Mouse (Mus musculus) stomach, postnatal 0 days (tissue): ENCODE measurements around the gene Tmc4. TPM values are rescaled to one million over a fixed set of nuclear protein-coding genes. Genes with fewer than 3 reads are reported as not detected.

ENCODE experiments used
- ATAC-seq: fragments of 200-750 bp; cut with Nextera tagmentation; 2 replicates; pipeline ENCODE4 v1.8.0; 2017; ENCODE audit not compliant: low FRiP score, low TSS enrichment
- DNase-seq: peaks from one replicate; pipeline ENCODE4 v3.0.0-alpha.2; 2016; ENCODE audit warnings: low spot score
- H3K27ac ChIP-seq: fragments of 300-500 bp; sonication (generic); replicated peaks from 2 replicates; pipeline ENCODE4 v1.5.1; 2014; ENCODE audit warnings: mild to moderate bottlenecking, control low read depth
- H3K27me3 ChIP-seq: fragments of 300-500 bp; sonication (generic); 2 replicates; pipeline ENCODE4 v1.6.1; 2014; ENCODE audit warnings: low read length; ENCODE audit not compliant: control insufficient read depth, insufficient read depth
- H3K36me3 ChIP-seq: fragments of 300-500 bp; sonication (generic); 2 replicates; pipeline ENCODE4 v1.6.1; 2014; ENCODE audit warnings: low read length, mixed read lengths; ENCODE audit not compliant: control insufficient read depth, insufficient read depth
- H3K4me1 ChIP-seq: fragments of 300-500 bp; sonication (generic); replicated peaks from 2 replicates; pipeline ENCODE4 v1.6.1; 2014; ENCODE audit warnings: antibody characterized with exemption; ENCODE audit not compliant: control insufficient read depth, insufficient read depth
- H3K4me2 ChIP-seq: fragments of 300-500 bp; sonication (generic); replicated peaks from 2 replicates; pipeline ENCODE4 v1.6.1; 2014; ENCODE audit warnings: low read depth, mild to moderate bottlenecking, control low read depth, moderate library complexity
- H3K4me3 ChIP-seq: fragments of 300-500 bp; sonication (generic); 2 replicates; pipeline ENCODE4 v1.5.1; 2014; ENCODE audit warnings: low read depth, low read length, control low read depth
- H3K9ac ChIP-seq: fragments of 300-500 bp; sonication (generic); 2 replicates; pipeline ENCODE4 v1.6.1; 2014; ENCODE audit warnings: mild to moderate bottlenecking, low read length, control low read depth, mixed read lengths
- H3K9me3 ChIP-seq: fragments of 300-500 bp; sonication (generic); 2 replicates; pipeline ENCODE4 v1.6.1; 2016; ENCODE audit warnings: low read length; ENCODE audit not compliant: control insufficient read depth
- CTCF ChIP-seq: IDR thresholded peaks from 2 replicates; pipeline ENCODE4 v1.5.1; 2016; ENCODE audit warnings: antibody characterized with exemption, low read depth, mild to moderate bottlenecking, moderate library complexity
- EP300 ChIP-seq: optimal IDR thresholded peaks from 2 replicates; pipeline ENCODE3; 2016; ENCODE audit warnings: antibody characterized with exemption
- WGBS: fragments of 180-500 bp; shearing (Covaris S2); extraction: QIAGEN DNeasy Blood & Tissue Kit; methylation state at CpG from one replicate; pipeline ENCODE4 v1.1.7; 2014; 5-methylcytosine and 5-hydroxymethylcytosine counted together
- microRNA-seq: library from miRNA; unstranded; fragments of <30 nt; microRNA quantifications from one replicate; pipeline ENCODE4, GENCODE M21; 2016
- polyA plus RNA-seq: library from polyadenylated mRNA; unstranded; fragments of >200 nt; fragmentation: Nextera tagmentation; extraction: Ambion mirVana; gene quantifications from 2 replicates; pipeline ENCODE4 v1.2.1, GENCODE M21; 2015

Tmc4 gene
- polyA plus RNA-seq, 1 experiment from 2014 or later = 70.1 TPM

DNA sequence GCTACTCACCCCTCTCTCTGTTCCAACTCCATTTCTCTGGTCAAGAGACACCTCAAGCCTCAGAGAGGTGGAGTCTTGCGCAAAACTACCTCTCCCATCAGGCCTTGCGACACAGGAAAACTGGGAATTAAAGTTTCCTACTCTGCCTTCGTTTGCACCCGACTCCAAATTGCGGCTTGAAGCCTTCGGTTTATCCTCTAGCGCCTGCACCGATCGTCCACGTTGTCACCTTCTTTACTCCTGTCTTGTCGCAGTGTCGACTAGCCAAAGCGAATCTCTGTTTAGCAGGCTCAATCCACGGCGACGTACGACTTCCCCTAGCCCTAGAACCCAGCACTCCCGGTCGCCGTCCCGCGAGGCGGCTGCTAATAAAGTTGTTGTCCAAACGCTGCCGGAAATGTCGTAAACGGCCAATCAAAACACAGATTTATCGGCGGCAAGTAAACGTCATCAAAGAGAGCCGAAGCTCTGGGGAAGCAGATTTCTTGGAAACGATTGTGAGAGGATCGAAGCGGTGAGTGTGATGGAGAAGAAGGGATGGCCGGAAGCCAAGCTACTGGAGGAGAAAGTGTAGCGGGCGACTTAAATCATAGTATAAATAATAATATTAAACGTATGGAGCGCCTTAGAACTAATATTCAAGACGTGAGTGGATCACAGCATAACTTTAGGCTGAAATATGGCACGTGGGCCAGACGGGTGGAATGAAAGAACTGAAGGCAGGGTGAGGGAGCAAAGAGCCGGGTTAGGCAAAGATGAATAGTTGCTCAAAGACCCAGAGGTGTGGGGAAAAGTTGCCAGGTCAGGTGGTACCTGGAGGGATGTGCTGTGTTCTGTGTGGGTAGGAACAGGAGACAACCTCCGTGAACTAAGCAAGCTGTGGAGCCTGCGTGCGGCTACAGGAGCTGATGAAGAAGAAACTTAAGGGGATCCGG, 47.5 kb downstream of the Tmc4 start, which contains the start of the genes Tfpt and Prpf31:
Gene Tfpt, minus strand, starts transcription at position 387 of the 935 bp plus-strand sequence.
Gene Prpf31, plus strand, starts transcription at position 443 of the 935 bp plus-strand sequence.
- 1% methylated on average over 47 of the region's 47 CpGs for WGBS
- peak within 1 kb of the TSS; percentile 66 for H3K9ac ChIP-seq
- H3K27me3 ChIP-seq = no peaks in the 10 kb centered on the region
- peak within 1 kb of the TSS; percentile 92 for H3K4me2 ChIP-seq
- no peak for TF ChIP-seq EP300
- no peak for TF ChIP-seq CTCF
- peak within 1 kb of the TSS; percentile 56 for H3K4me3 ChIP-seq
- ATAC-seq (peak; percentile 91), DNase-seq (peak; percentile 91)
- H3K9me3 ChIP-seq = no peaks in the 10 kb centered on the region
- peaks cover 2% of the 10 kb centered on the region; the same call in 1 of the 2 replicates for H3K36me3 ChIP-seq
- peak within 1 kb of the TSS; percentile 91 for H3K27ac ChIP-seq
- peaks cover 8% of the 10 kb centered on the region for H3K4me1 ChIP-seq

DNA sequence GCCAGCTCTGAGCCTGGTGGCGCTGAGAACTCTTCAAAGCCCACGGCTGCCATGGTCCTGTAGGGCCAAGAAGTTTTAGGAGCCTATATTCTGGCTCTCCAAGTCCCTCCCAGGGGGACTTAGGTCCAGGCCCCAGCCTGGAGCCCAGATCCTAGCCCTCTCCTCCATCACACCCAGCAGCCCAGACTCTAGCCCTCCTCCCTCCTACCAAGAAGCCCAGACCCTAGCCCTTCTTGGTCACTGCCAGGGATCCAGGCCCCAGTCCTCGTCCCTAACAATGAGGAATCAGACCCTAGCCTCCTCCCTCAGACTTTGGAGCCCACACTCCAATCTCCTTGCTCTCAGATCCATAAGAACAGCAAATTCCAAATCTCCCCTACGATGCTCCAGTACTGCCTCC, 48.3 kb downstream of the Tmc4 start:
- 28% methylated on average over 4 of the region's 4 CpGs for WGBS
- no peaks in the 10 kb centered on the region for H3K27me3 ChIP-seq
- H3K9ac ChIP-seq = peak overlapping the region; percentile 66
- ATAC-seq (0 out of 2 replicates have a peak, but pooled peaks have one; percentile 16), DNase-seq (no peak)
- peak overlapping the region; percentile 56 for H3K4me3 ChIP-seq
- no peaks in the 10 kb centered on the region for H3K9me3 ChIP-seq
- peaks cover 9% of the 10 kb centered on the region for H3K36me3 ChIP-seq
- H3K4me1 ChIP-seq = peaks cover 8% of the 10 kb centered on the region
- TF ChIP-seq EP300 = no peak
- TF ChIP-seq CTCF = no peak
- peak overlapping the region; percentile 92 for H3K4me2 ChIP-seq
- H3K27ac ChIP-seq = no peak overlapping the region; the same call in 1 of the 2 replicates

DNA sequence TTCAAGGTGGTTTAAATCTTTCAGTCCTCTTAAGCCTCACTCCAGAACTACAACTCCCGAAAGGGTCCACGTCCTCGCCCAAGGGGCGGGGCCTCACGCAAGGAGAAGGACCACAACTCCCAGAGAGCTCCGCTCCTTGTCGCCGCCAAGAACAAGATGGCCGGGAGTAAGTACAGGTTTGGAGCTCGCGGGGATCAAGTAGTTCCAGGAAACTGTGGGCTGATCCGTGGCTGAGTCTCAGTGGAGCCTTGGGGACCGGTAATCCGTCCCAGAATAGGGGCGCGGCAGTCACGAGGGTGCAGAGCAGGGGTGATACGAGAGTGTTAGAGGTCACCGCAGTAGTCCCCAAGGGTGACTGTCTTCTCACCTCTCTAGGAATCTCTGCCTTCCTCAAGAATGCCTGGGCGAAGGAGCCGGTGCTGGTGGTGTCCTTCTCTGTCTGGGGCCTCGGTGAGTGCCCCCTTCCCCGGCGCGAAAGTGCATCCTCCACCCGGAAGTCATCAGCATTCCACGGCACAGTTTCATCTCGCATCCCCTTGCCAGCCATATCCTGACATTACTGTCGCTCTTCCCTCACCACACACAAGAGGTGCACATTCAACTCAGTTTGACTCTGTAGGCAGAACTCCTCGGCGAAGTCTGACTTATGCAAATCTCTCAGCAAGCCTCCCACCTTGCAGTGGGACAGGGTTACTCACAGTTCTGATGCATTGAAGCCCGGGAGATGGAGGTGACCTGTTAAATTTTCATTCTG, 59.9 kb downstream of the Tmc4 start, which contains the start of gene Ndufa3:
Gene Ndufa3, plus strand, starts transcription at position 132 of the 754 bp plus-strand sequence.
- under 1% methylated on average over 32 of the region's 32 CpGs for WGBS
- no peaks in the 10 kb centered on the region for H3K4me1 ChIP-seq

DNA sequence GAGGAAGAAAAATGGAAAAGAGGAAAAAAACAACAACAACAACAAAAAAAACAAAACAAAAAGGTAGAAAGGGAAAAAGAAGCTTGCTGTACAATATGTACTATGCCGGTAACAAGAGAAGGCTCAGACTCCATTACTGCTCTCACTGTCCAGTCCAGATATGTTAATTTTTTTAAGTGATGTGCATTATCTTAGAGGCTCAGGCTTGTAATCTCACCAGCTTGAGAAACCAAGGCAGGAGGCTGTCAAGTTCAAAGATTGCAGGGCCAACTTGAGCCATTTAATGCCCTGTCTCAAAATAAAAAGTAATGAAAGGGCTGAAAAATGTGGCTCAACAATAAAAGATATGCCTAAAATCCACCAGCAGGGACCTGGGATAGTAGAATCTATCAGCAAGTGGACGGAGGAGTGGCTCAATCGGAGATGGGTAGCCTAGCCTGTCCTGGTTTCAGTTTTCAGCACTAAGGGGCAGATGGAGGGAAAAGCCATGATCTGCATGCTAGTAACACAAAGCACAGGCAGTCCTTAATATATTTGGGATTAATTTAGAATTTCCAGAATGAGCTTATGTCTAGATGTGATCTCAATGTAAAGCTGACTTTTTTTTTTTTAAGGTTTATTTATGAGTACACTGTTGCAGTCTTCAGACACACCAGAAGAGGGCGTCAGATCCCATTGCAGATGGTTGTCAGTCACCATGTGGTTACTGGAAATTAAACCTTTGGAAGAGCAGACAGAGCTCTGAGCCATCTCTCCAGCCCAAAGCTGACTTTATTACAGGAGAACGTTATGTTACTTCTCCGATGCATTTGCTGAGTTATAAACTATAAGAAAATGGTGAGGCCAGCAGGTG, 60.7 kb downstream of the Tmc4 start:
- no peaks in the 10 kb centered on the region for H3K9me3 ChIP-seq
- H3K27me3 ChIP-seq = no peaks in the 10 kb centered on the region
- 41% methylated on average over 6 of the region's 6 CpGs for WGBS
- H3K36me3 ChIP-seq = peaks cover 6% of the 10 kb centered on the region; the same call in 1 of the 2 replicates
- no peak overlapping the region for H3K9ac ChIP-seq
- no peak overlapping the region for H3K27ac ChIP-seq
- DNase-seq (no peak), ATAC-seq (no peak)
- peak overlapping the region; percentile 71 for H3K4me3 ChIP-seq
- no peaks in the 10 kb centered on the region for H3K4me1 ChIP-seq
- peak; percentile 69 for TF ChIP-seq CTCF
- TF ChIP-seq EP300 = no peak
- H3K4me2 ChIP-seq = peak overlapping the region; percentile 82; the same call in 1 of the 2 replicates

More for the DNA sequence above, 59.9 kb downstream of the Tmc4 start, which contains the start of gene Ndufa3:
- peak within 1 kb of the TSS; percentile 82 for H3K4me2 ChIP-seq
- DNase-seq (peak; percentile 92), ATAC-seq (peak; percentile 98)
- H3K9ac ChIP-seq = peak within 1 kb of the TSS; percentile 84
- H3K27me3 ChIP-seq = no peaks in the 10 kb centered on the region
- H3K9me3 ChIP-seq = no peaks in the 10 kb centered on the region
- peak within 1 kb of the TSS; percentile 81 for H3K27ac ChIP-seq
- peaks cover 6% of the 10 kb centered on the region; the same call in 1 of the 2 replicates for H3K36me3 ChIP-seq
- TF ChIP-seq EP300 = no peak
- TF ChIP-seq CTCF = no peak
- H3K4me3 ChIP-seq = peak within 1 kb of the TSS; percentile 71

DNA sequence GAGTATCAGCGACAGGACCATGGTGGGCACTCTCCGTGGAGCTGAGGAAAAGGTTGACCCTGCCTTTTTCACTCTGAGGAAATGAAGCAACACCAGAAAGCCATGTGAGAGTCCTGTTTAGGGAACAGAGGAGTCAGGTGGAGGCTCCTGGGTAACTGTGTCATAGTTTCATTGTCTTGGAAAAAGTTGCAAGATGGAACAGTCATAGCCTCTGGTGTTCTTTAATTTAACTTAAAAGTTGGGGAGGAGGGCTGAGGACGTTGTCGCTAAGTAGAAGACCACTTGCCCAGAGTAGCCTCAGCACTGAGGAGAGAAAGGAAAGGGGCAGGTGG, 61.3 kb downstream of the Tmc4 start, which contains the start of gene Oscar:
Gene Oscar, minus strand, starts transcription at position 101 of the 332 bp plus-strand sequence.
- TF ChIP-seq EP300 (no peak), CTCF (no peak)
- H3K27ac ChIP-seq = no peak within 1 kb of the TSS
- no peak for ATAC-seq
- 84% methylated on average over 4 of the region's 4 CpGs for WGBS
- no peaks in the 10 kb centered on the region for H3K4me1 ChIP-seq
- H3K27me3 ChIP-seq = no peaks in the 10 kb centered on the region
- no peaks in the 10 kb centered on the region for H3K9me3 ChIP-seq
- peak within 1 kb of the TSS; percentile 71 for H3K4me3 ChIP-seq
- no peak within 1 kb of the TSS for H3K9ac ChIP-seq
- DNase-seq = no peak
- peaks cover 6% of the 10 kb centered on the region; the same call in 1 of the 2 replicates for H3K36me3 ChIP-seq
- H3K4me2 ChIP-seq = peak within 1 kb of the TSS; percentile 82; the same call in 1 of the 2 replicates

Small RNA genes lying within 50 kb of the gene (microRNA-seq; reads per million reads assigned to microRNA genes)
- gene Mir3572 = 2.6 reads per million

Other genes starting within 250 kb of the Tmc4 start
- 0.06 TPM in 1 of 2 replicates, not detected in the other for gene Tarm1, start 174.9 kb downstream of the Tmc4 start, polyA plus RNA-seq
- gene Oscar, start 61.4 kb downstream of the Tmc4 start, polyA plus RNA-seq = 0.06 and 0.17 TPM in 2 replicates
- gene Ndufa3, start 60.2 kb downstream of the Tmc4 start, polyA plus RNA-seq = 491 and 535 TPM in 2 replicates
- 14.6 and 17.7 TPM in 2 replicates for gene Tfpt, start 47.6 kb downstream of the Tmc4 start, polyA plus RNA-seq
- gene Prpf31, start 47.6 kb downstream of the Tmc4 start, polyA plus RNA-seq = 40.3 and 43.6 TPM in 2 replicates
- gene Cnot3, start 32.3 kb downstream of the Tmc4 start, polyA plus RNA-seq = 19.7 and 20.0 TPM in 2 replicates
- gene Leng1, start 11.7 kb downstream of the Tmc4 start, polyA plus RNA-seq = 10.6 and 11.7 TPM in 2 replicates
- gene Tsen34, start 15.3 kb upstream of the Tmc4 start, polyA plus RNA-seq = 143 TPM in 2 replicates
- gene Mboat7, start 16.0 kb upstream of the Tmc4 start, polyA plus RNA-seq = 27.1 and 28.3 TPM in 2 replicates
- gene Rps9, start 26.4 kb upstream of the Tmc4 start, polyA plus RNA-seq = 1,098 and 1,141 TPM in 2 replicates
- gene Pirb, start 42.8 kb upstream of the Tmc4 start, polyA plus RNA-seq = 0.82 and 1.0 TPM in 2 replicates
- gene Gm15448, start 148.1 kb upstream of the Tmc4 start, polyA plus RNA-seq = 0.05 TPM in 1 of 2 replicates, not detected in the other
- 0.05 and 0.15 TPM in 2 replicates for gene Pira2, start 167.5 kb upstream of the Tmc4 start, polyA plus RNA-seq
- 0.06 and 0.07 TPM in 2 replicates for gene Gm14548, start 220.6 kb upstream of the Tmc4 start, polyA plus RNA-seq
- 0.05 and 0.06 TPM in 2 replicates for gene Lilra6, start 237.9 kb upstream of the Tmc4 start, polyA plus RNA-seq